ENCODE assay signal across 13 mouse cellular contexts in the genomic region with DNA sequence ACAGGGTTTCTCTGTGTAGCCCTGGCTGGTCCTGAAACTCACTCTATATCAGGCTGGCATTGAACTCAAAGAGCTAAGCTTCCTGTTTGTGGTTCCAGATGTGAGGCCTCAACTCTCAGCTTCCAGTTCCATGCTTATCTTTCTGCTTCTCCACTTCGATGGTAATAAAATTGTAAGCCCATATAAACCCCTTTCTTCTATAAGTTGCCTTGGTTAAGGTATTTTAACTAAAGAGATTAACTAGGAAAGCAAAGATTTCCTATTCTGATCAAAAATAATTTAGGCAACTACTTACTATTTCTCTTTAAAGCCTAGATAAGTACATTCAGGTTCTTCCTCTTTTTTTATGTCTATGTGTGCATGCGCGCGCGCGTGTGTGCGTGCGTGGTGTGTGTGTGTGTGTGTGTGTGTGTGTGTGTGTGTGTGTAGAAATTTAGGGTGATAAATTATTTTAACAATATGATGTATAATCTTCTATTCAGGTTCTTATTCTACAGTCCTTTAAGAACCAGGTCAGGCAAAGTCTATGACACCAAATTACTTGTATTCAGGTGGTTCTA.
"Had no signal": no experiment of that assay in that cellular context is flagged by ENCODE, and none has a peak within 500 bp of the region (broad histone marks: within the 10 kb centered on the region; RNA-seq: fewer than 3 reads in every experiment).

No protein-coding gene starts in this region.

- DNase-seq: lung, adult 2 months; lung, postnatal 4 days; retina, postnatal 1 day; right cerebral cortex, adult 18-20 months; right cerebral cortex, postnatal 25 days; right cerebral cortex, postnatal 4 days; spleen, adult 18-20 months; thymus, adult 18-20 months; thymus, postnatal 14 days; thymus, postnatal 36 days had no signal

- ATAC-seq: lung, postnatal 0 days; midbrain, embryonic 13.5 days; midbrain, embryonic 15.5 days had no signal
